In the genomic region with DNA sequence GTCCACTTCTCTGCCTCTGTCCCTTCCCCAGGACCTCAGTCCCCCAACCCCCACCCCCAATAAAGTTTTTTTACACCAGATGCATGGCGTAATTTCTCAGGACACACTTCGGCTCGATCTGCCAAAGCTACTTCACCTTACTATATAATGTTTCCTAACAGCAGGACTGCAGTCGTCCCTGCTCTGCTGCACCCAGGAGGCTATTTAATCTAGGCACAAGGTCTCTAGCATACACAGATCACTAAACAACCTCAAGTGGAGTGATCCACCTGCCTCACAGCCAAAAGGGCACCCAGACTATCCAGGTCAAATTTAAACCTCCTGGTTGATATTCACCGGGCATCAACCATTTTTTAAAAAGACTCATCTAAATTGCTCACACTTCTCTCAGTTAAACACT, we compare ENCODE assay signal across 8 mouse cellular contexts. TPM values are rescaled to one million over a fixed set of nuclear protein-coding genes. Genes with fewer than 3 reads are reported as not detected.
A peak's percentile ranks its signal among the peaks of the same experiment; 100 is the strongest.
DNase-seq lines count a peak whose midpoint lies in the region; ATAC-seq and TF ChIP-seq lines count a peak whose summit lies in the region.

No protein-coding gene starts in this region.

- peak overlapping the region; percentile 93 for H3K27ac ChIP-seq in cerebellum, adult 2 months (ENCODE audit: insufficient read depth, low read length)
- peak overlapping the region; percentile 94 for H3K27ac ChIP-seq in spleen, adult 2 months (ENCODE audit: insufficient read depth, low read length)
- H3K27ac ChIP-seq in limb, embryonic 12.5 days = 0 out of 2 replicates have a peak overlapping the region, but pooled peaks have one; percentile 23
- H3K27ac ChIP-seq in stomach, embryonic 15.5 days = peak overlapping the region; percentile 96

- peak overlapping the region; percentile 71 for H3K4me3 ChIP-seq in cerebellum, adult 2 months (replicated peaks; ENCODE audit: insufficient read depth, low read depth, low read length)
- H3K4me3 ChIP-seq in spleen, adult 2 months (ENCODE audit: extremely low read depth, insufficient read depth, insufficient read length) = peak overlapping the region; percentile 62; the same call in 1 of the 2 replicates
- H3K4me3 ChIP-seq in limb, embryonic 12.5 days (replicated peaks) = peak overlapping the region; percentile 51
- peak overlapping the region; percentile 54 for H3K4me3 ChIP-seq in stomach, embryonic 15.5 days (replicated peaks)

- H3K9ac ChIP-seq in limb, embryonic 12.5 days (replicated peaks) = peak overlapping the region; percentile 65
- H3K9ac ChIP-seq in stomach, embryonic 15.5 days = peak overlapping the region; percentile 60; the same call in 1 of the 2 replicates

- no peaks in the 10 kb centered on the region for H3K4me1 ChIP-seq in cerebellum, adult 2 months (ENCODE audit: control insufficient read depth, insufficient read depth, low read length)
- no peaks in the 10 kb centered on the region for H3K4me1 ChIP-seq in spleen, adult 2 months (ENCODE audit: control insufficient read depth, insufficient read depth, insufficient read length)
- peaks cover 6% of the 10 kb centered on the region; the same call in 1 of the 2 replicates for H3K4me1 ChIP-seq in limb, embryonic 12.5 days (replicated peaks)
- peaks cover 4% of the 10 kb centered on the region; the same call in 1 of the 2 replicates for H3K4me1 ChIP-seq in stomach, embryonic 15.5 days

- WGBS in cerebellum, adult 2 months = 17% methylated on average over 5 of the region's 5 CpGs
- 30% methylated on average over 5 of the region's 5 CpGs for WGBS in spleen, adult 2 months
- 29% methylated on average over 5 of the region's 5 CpGs for WGBS in limb, embryonic 12.5 days
- 31% methylated on average over 5 of the region's 5 CpGs for WGBS in stomach, embryonic 15.5 days

- DNase-seq in cerebellum, adult 2 months = peak; percentile 26 to 44
- DNase-seq in cerebellum, postnatal 10 days = no peak
- no peak for DNase-seq in spleen, adult 2 months (ENCODE audit: low read depth in 1 of 2, low spot score in 2 of 2)
- DNase-seq in spleen, adult 18-20 months = no peak
- DNase-seq in embryo, embryonic 9.5 days (ENCODE audit: extremely low spot score) = no peak
- no peak for DNase-seq in thymus, postnatal 0 days (ENCODE audit: low spot score)

- ATAC-seq in limb, embryonic 12.5 days (ENCODE audit: insufficient number of reproducible peaks, insufficient read depth, low FRiP score, low TSS enrichment, low read depth) = no peak
- ATAC-seq in stomach, embryonic 15.5 days (ENCODE audit: insufficient read depth, low FRiP score, low read depth) = no peak

- no peak for TF ChIP-seq POLR2A in cerebellum, adult 2 months (IDR thresholded peaks at IDR 0.05; ENCODE audit: borderline replicate concordance, insufficient read depth, low read length)
- TF ChIP-seq POLR2A in spleen, adult 2 months (IDR thresholded peaks at IDR 0.05; ENCODE audit: low read depth, low read length) = no peak

- no peaks in the 10 kb centered on the region for H3K9me3 ChIP-seq in limb, embryonic 12.5 days
- no peaks in the 10 kb centered on the region for H3K9me3 ChIP-seq in stomach, embryonic 15.5 days

- H3K27me3 ChIP-seq in cerebellum, adult 2 months (ENCODE audit: control insufficient read depth, insufficient read depth, low read length) = no peaks in the 10 kb centered on the region
- H3K27me3 ChIP-seq in spleen, adult 2 months (ENCODE audit: control insufficient read depth, insufficient read depth, low read length) = no peaks in the 10 kb centered on the region
- H3K27me3 ChIP-seq in limb, embryonic 12.5 days = peaks cover 4% of the 10 kb centered on the region; the same call in 1 of the 2 replicates
- H3K27me3 ChIP-seq in stomach, embryonic 15.5 days (replicated peaks) = no peaks in the 10 kb centered on the region

- no peak for TF ChIP-seq CTCF in cerebellum, adult 2 months (IDR thresholded peaks at IDR 0.05; ENCODE audit: borderline replicate concordance, insufficient read depth, low read depth, low read length)
- no peak for TF ChIP-seq CTCF in spleen, adult 2 months (IDR thresholded peaks at IDR 0.05; ENCODE audit: extremely low read depth, insufficient read depth, insufficient read length, insufficient replicate concordance)

- H3K4me2 ChIP-seq in limb, embryonic 12.5 days = peak overlapping the region; percentile 81
- peak overlapping the region; percentile 81 for H3K4me2 ChIP-seq in stomach, embryonic 15.5 days

- no peaks in the 10 kb centered on the region; the same call in 1 of the 2 replicates for H3K36me3 ChIP-seq in spleen, adult 2 months (ENCODE audit: control insufficient read depth, insufficient read depth, low read length)
- H3K36me3 ChIP-seq in limb, embryonic 12.5 days = 0 out of 2 replicates have a peak, but pooled peaks cover 1% of the 10 kb centered on the region
- no peaks in the 10 kb centered on the region for H3K36me3 ChIP-seq in stomach, embryonic 15.5 days

RNA-seq across cellular contexts. Expression of gene Zfp119b, which starts 3.6 kb away (rescaled TPM):
- polyA plus RNA-seq in cerebellum, adult 2 months (2012; rRNA removed) = 3.3 and 3.7 TPM in 2 replicates
- 0.25 and 0.27 TPM in 2 replicates for polyA plus RNA-seq in spleen, adult 2 months (2012; rRNA removed)
- 5.0 and 7.0 TPM in 2 replicates for polyA plus RNA-seq in limb, embryonic 12.5 days (2016; fragmentation: Nextera tagmentation; extraction: Ambion mirVana)
- polyA plus RNA-seq in stomach, embryonic 15.5 days (2015; fragmentation: Nextera tagmentation; extraction: Ambion mirVana) = 6.1 and 6.9 TPM in 2 replicates
- polyA plus RNA-seq in thymus, postnatal 0 days (2015; fragmentation: Nextera tagmentation; extraction: Ambion mirVana) = 5.6 and 6.0 TPM in 2 replicates

RNA-seq across cellular contexts. Expression of gene Ebi3, which starts 6.7 kb away (rescaled TPM):
- polyA plus RNA-seq in cerebellum, adult 2 months (2012; rRNA removed) = 0.81 and 1.00 TPM in 2 replicates
- polyA plus RNA-seq in spleen, adult 2 months (2012; rRNA removed) = 36.3 and 44.8 TPM in 2 replicates
- polyA plus RNA-seq in limb, embryonic 12.5 days (2016; fragmentation: Nextera tagmentation; extraction: Ambion mirVana) = 1.6 TPM in 2 replicates
- polyA plus RNA-seq in stomach, embryonic 15.5 days (2015; fragmentation: Nextera tagmentation; extraction: Ambion mirVana) = 4.1 TPM in 2 replicates
- polyA plus RNA-seq in thymus, postnatal 0 days (2015; fragmentation: Nextera tagmentation; extraction: Ambion mirVana) = 5.2 and 6.1 TPM in 2 replicates

RNA-seq across cellular contexts. Expression of gene Yju2, which starts 13.2 kb away (rescaled TPM):
- polyA plus RNA-seq in cerebellum, adult 2 months (2012; rRNA removed) = 13.4 and 14.9 TPM in 2 replicates
- 8.2 and 10.5 TPM in 2 replicates for polyA plus RNA-seq in spleen, adult 2 months (2012; rRNA removed)
- 24.6 and 26.6 TPM in 2 replicates for polyA plus RNA-seq in limb, embryonic 12.5 days (2016; fragmentation: Nextera tagmentation; extraction: Ambion mirVana)
- polyA plus RNA-seq in stomach, embryonic 15.5 days (2015; fragmentation: Nextera tagmentation; extraction: Ambion mirVana) = 22.0 and 24.8 TPM in 2 replicates
- 32.0 and 32.1 TPM in 2 replicates for polyA plus RNA-seq in thymus, postnatal 0 days (2015; fragmentation: Nextera tagmentation; extraction: Ambion mirVana)

RNA-seq across cellular contexts. Expression of gene Shd, which starts 24.6 kb away (rescaled TPM):
- 122 and 127 TPM in 2 replicates for polyA plus RNA-seq in cerebellum, adult 2 months (2012; rRNA removed)
- 1.9 and 2.2 TPM in 2 replicates for polyA plus RNA-seq in spleen, adult 2 months (2012; rRNA removed)
- 52.6 and 54.1 TPM in 2 replicates for polyA plus RNA-seq in limb, embryonic 12.5 days (2016; fragmentation: Nextera tagmentation; extraction: Ambion mirVana)
- polyA plus RNA-seq in stomach, embryonic 15.5 days (2015; fragmentation: Nextera tagmentation; extraction: Ambion mirVana) = 10.4 and 11.1 TPM in 2 replicates
- polyA plus RNA-seq in thymus, postnatal 0 days (2015; fragmentation: Nextera tagmentation; extraction: Ambion mirVana) = 0.80 and 1.6 TPM in 2 replicates

RNA-seq across cellular contexts. Expression of gene Fsd1, which starts 40.6 kb away (rescaled TPM):
- 88.0 and 91.3 TPM in 2 replicates for polyA plus RNA-seq in cerebellum, adult 2 months (2012; rRNA removed)
- polyA plus RNA-seq in spleen, adult 2 months (2012; rRNA removed) = 0.06 and 0.07 TPM in 2 replicates
- 42.4 and 43.2 TPM in 2 replicates for polyA plus RNA-seq in limb, embryonic 12.5 days (2016; fragmentation: Nextera tagmentation; extraction: Ambion mirVana)
- 9.8 and 11.7 TPM in 2 replicates for polyA plus RNA-seq in stomach, embryonic 15.5 days (2015; fragmentation: Nextera tagmentation; extraction: Ambion mirVana)
- polyA plus RNA-seq in thymus, postnatal 0 days (2015; fragmentation: Nextera tagmentation; extraction: Ambion mirVana) = 1.9 and 2.7 TPM in 2 replicates

Comparison
In these comparisons a context has a peak if more than half of its experiments do, and no peak if none do; other contexts are left out.
1. DNase-seq: peak in cerebellum, adult 2 months (2 of 2); none in cerebellum, postnatal 10 days (0 of 2), spleen, adult 2 months (0 of 2), spleen, adult 18-20 months (0 of 2), embryo, embryonic 9.5 days (single experiment) and thymus, postnatal 0 days (single experiment).
2. H3K27ac ChIP-seq: peak in every context shown above with its lines; median percentile 96 in stomach, embryonic 15.5 days; 94 in spleen, adult 2 months; 93 in cerebellum, adult 2 months; 23 in limb, embryonic 12.5 days.
3. Peak in every context shown above with its lines, with median percentiles within 50 percentile points of each other: H3K4me3 ChIP-seq.